Mouse (Mus musculus) G1E (cell line): ENCODE results near the gene Stk4.

Experiments used
- CTCF ChIP-seq: IDR thresholded peaks from 2 replicates; pipeline ENCODE4 v1.5.1; 2012; ENCODE audit warnings: low read depth, low read length, inconsistent platforms, mixed read lengths
- GATA2 ChIP-seq: IDR thresholded peaks from 2 replicates; pipeline ENCODE4 v1.6.1; 2012; ENCODE audit warnings: low read depth, low read length, inconsistent platforms, borderline replicate concordance
- POLR2AphosphoS5 ChIP-seq: IDR thresholded peaks from 2 replicates; pipeline ENCODE4 v1.6.1; 2012; ENCODE audit warnings: low read depth, low read length, inconsistent platforms; ENCODE audit not compliant: insufficient replicate concordance
- TAL1 ChIP-seq: conservative IDR thresholded peaks from 2 replicates; pipeline ENCODE4 v1.6.1; 2012; ENCODE audit warnings: low read depth, low read length, inconsistent platforms, mixed read lengths

GRCm38 (mm10) chr2:164152341-164152740, 82.2 kb downstream of the Stk4 start:
- TF ChIP-seq POLR2AphosphoS5 (no peak), CTCF (no peak), GATA2 (no peak), TAL1 (no peak)
